Mouse (Mus musculus) heart, postnatal 14 days (tissue): Measurements from ENCODE around the gene Scaf11. TPM values are rescaled to one million over a fixed set of nuclear protein-coding genes. Genes with fewer than 3 reads are reported as not detected.
"Not testable (repeated sequence)": the region's sequence is repeated elsewhere in the genome, so short reads cannot be mapped to it uniquely, and the experiment has no call there.

Experiments used
- DNase-seq, 2 experiments: peaks; one replicate each; pipeline ENCODE4 v3.0.0; 2021 to 2022
- intact Hi-C: fragments of 180-260 bp; cut with DNase I; formaldehyde crosslinking; loops from one replicate; pipeline ENCODE4 v1.15.1; 2025
- total RNA-seq, 2 experiments: library from RNA; stranded (reverse); gene quantifications; 2 replicates each; pipeline ENCODE4 v1.2.3; 2021

Scaf11 gene
- total RNA-seq, 2 experiments from 2014 or later, result 48.8 to 49.6 TPM

DNA sequence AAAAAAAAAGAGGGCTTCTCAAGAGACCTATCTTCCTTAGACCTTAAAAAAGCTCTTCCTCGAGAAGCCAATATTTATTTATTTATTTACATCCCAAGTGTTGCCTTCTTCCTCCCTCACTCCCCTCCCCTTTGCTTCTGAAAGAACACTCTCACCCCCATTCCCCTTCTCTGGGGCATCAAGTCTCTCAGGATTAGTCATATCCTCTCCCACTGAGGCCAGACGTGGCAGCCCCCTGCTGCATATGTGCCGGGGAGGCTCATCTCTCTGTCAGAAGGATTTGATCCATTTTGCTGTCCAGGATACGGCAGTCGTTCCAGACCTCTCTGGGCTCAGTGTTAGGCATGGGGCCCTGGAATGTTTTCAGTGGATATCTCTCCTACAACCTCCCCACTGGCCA is 7.2 kb upstream of the Scaf11 start:
- intact Hi-C loops, result no loop called here
- DNase-seq, result no peak

DNA sequence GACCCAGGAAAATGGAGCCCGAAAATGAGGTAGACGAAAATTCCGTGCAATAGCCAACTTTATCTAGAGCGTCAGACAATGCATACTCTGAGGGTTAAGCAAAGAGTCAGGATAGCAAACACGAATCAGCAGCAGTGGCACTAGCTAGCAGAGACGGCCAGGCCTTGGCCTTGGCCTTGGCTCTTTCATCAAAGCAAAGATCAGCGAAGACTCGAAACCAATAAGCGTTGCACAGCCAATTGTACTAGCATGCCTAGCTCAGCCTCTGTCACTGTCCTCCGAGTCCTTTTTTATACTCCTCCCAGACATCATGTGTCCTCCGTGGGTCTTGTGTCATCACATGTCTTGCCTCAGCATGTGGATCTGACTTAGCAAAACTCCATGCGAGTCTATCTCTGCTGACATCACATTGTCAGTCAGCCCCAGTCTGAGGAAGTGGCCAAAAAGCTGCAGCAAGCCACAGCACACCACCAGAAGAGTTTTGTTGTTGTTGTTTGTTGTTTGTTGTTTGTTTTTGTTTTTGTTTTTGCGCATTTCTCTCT is 5.8 kb upstream of the Scaf11 start:
- DNase-seq, result no peak
- intact Hi-C loops, result no loop called here

DNA sequence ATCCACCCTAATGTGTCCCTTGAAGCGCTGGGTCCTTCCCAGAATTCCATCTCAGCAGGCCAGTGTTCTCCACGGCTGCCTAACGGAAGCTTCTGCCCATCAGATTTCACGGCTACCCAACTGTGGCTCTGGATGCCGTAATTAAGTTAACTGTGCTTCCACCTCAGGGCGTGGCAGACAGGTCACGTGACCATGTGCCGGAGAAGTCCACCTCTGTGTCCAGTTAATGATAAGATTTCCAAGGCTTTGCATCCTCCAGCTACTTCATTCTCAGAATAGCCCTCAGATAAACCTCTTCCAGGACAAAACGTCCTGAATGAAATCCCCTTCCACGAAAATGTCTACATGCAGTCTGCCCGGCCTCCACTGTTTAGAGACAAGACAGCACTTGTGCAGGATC is 4.4 kb upstream of the Scaf11 start:
- DNase-seq, result peak; percentile 13 to 16
- intact Hi-C loops, result no loop called here

DNA sequence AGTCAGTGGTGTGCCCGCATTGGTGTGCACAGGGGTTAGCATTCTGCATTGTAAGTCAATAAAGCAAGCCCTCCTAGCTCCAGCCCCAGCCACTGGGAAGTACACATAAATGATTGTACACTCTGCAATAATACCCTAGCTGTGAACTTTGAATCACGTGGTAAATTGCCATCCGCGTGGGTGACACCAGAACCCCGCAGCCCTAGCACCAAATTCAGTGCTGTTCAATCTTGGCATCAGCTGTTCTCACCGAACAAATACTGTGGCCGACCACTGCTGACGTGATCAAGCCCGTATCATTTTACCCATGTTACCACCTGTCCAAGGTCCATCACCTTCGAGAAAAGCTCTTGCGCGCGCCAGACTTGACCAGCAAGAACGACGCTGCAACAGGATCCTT is 3.2 kb upstream of the Scaf11 start:
- intact Hi-C loops, result loop anchor here (5.0 kb wide), 1 partner anchor 177 kb away; the partner anchor contains the start of gene Arid2
- DNase-seq, result no peak

DNA sequence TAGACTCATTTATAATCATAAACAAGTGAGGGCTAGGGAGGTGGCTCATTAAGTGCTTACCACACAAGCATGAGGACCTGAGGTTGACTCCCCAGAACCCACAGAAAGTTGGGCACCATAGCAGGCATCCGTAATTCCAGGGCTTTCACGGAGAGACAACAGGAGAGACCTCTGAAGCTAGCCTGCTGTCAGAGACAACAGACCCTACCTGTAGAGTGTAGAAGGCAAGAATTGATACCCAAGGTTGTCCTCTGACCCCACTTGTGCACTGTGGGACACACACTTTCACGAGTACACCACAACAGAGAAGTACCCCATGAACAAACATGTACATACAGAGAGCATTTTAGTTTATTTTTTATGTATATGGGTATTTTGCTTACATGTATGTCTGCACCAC is 2.0 kb upstream of the Scaf11 start:
- no peak for DNase-seq

DNA sequence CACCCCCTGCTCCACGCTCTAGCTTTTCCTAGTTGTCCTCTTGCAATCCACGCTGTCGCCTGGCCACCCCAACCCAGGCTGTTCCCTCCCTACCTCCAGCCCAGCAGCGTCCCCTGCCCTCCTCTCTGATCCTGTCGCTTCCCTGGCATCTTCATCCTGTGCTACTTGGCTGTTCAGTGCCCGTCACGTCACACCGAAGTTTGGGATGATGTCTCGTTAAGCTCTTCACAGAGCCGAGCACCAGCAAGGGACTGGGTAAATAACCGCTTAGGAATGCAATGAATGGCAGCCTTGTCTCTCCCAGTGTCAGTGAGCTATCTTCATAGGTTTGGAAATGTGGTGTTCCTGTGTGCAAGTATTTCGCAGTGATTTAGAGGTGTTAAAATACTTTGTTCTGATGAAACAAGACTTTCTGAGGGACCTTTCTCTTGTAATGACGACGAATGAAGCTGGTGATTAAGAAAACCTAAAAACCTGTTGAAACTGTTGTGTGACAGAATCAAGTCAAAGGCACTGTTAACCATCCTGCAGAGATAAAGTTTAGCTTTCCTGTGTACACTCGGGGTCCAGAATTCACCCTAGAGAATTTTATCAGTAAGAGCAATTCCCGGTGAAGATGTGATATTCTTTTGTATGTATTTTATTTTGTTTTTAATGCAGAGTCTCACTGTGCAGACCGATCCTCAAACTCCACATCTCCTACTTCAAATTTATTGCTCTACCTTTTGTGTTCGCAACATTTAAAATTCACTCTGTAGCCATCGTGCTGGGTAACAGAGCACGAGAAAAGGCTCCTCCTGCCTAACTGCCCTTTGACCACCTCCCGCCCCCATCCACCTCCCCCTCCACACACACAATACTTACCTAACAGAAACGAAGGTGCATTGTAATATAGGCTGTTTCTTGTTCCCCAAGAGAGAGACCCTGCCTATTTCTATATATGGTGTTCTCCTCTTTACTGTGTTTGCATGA is 1.2 kb upstream of the Scaf11 start:
- DNase-seq, result no peak
- intact Hi-C loops, result loop anchor here (1.0 to 5.0 kb wide), 2 partner anchors 12 to 175 kb away; partner anchors contain the start of gene Arid2

More for the DNA sequence above, 2.0 kb upstream of the Scaf11 start:
- intact Hi-C loops, result loop anchor here (5.0 kb wide), 1 partner anchor 175 kb away; the partner anchor contains the start of gene Arid2

DNA sequence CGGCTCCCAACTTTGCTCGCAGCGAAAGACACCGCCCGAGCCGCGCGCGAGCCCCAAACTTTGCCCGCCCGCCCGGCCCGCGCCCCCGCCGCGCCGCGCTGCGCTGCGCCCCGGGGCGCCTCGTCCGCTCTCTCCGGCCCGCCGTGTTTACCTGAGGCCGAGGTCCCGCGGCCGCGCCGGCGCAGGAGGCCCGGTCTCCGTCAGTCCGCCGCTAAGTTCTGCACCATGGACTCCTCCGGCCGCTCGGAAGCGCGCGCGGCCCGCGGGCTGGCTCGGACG is 253 bp downstream of the Scaf11 start:
- intact Hi-C loops, result loop anchor here (5.0 kb wide), 1 partner anchor 173 kb away; the partner anchor contains the start of gene Arid2
- DNase-seq, result no peak

DNA sequence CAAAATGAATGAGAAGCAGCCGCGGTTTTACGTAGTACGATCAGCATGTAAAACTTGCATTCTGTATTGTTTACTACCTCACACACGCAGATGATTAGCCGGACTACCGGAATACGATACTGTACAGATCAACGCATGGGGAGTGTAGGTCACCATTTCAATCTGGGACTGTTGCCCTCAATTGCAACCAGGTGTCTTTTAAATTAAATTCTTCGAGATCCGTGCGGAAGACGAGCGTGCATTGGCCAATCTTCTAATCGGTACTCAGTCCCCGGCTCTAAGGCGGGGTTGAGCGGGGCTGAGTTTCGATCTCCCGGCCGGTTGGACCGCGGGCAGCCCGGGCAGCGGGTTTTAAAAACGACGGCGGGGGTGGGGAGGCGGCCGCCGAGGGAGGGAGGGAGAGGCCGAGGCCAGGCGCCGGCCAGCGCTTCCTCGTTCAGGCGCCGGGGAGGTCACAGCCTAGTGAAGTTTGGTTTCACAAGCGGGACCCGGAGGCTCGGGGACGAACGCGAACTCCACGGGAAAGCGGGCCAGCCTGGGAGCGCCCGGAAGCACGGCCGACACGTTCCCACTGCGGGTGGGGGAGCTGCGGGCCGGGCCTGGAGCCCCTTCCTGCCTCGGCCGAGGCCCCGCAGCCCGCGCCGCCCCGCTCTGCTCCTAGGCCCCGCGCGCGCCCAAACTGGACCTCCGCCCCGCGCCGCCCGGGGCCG is 747 bp downstream of the Scaf11 start:
- intact Hi-C loops, result loop anchor here (5.0 kb wide), 1 partner anchor 173 kb away; the partner anchor contains the start of gene Arid2
- peak; percentile 73 to 76 for DNase-seq

DNA sequence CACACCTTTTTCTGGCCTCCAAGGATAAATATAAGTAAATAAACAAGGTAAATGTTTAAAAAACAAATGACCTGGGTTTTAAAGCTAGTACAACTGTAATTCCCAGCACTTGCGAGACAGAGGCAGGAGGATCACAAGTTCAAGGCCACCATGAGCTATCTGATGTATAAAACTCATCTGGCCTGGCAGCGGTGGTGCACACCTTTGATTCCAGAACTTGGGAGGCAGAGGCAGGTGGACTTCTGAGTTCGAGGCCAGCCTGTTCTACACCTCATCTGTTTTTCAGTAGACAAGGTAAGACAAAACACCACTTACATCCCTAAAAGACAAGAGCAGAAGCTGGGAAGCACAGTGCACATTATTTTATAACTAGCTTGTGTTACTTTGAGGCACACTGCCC is 2.4 kb downstream of the Scaf11 start:
- intact Hi-C loops, result no loop called here
- DNase-seq, result no peak

DNA sequence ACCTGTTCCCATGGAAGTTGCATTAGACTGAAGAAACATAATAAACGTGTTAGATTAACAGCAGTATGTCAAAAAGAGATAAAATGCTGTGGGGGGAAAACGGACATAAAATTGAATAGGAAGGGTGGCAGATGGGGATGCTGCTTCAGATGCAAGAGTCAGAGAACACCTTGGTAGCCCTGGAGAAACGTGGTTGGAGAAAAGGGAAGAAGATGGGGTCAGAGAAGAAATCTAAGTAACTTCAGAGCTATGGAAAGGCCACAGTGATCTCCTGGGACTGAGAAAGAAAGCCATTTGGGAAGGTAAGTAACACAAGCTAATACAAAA is 3.3 kb downstream of the Scaf11 start:
- intact Hi-C loops, result no loop called here
- DNase-seq, result no peak

DNA sequence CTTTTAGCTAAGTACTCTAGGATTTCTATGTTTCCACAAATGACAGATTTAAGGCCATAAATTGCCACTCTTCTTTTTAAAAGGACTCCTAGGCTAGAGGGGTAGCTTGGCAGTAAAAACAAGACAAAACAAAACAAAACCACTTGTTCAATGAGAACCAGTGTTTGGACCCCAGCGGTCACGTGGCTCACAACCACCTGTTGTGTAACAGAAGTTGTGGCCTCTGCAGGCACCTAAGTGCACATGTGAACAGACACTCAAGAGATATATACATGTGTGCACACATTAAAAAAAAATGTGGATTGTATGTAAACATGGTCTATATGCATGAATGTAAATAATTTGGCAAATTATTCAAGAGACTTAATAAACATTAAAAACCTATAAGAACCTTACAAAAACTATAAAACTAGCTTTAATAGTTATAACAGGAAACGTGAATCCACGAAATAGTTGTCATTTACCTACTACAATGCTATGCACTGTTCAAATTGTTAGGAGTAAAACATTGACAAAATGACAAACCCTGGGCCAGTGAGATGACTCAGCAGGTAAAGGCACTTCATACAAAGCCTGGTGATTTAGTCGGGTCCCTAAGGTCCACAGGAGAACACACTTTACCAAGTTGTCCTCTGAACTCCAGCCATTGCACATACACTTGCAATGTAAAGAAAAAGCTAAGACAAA is 3.8 kb downstream of the Scaf11 start:
- intact Hi-C loops, result no loop called here
- DNase-seq, result no peak

DNA sequence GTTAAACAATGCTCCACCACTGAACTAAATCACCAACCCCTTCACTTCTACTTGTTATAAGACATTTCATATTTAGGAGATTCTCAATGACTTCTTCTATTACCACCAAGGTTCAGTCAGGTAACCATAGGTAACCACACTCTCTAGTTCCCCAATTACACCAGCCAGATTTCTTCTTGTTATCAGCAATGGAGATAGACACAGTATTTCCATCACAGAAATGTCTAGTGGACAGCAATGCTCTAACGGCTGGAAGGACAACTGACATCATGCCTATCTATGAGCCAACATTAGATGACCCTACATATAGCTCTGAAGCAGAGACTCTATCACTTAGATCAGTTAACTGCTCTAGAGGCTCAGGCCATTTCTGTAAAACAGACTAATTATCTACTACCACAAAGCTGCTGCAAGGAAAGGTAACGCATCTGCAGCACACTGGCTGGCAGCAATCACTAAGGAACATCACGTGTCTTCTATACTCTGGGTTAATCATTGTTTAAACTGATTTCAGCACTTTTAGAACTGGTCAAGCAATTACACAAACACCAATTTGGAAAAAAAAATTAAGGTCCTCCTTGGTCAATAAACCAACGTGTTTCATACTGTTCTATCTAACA is 4.9 kb downstream of the Scaf11 start:
- intact Hi-C loops, result no loop called here

DNA sequence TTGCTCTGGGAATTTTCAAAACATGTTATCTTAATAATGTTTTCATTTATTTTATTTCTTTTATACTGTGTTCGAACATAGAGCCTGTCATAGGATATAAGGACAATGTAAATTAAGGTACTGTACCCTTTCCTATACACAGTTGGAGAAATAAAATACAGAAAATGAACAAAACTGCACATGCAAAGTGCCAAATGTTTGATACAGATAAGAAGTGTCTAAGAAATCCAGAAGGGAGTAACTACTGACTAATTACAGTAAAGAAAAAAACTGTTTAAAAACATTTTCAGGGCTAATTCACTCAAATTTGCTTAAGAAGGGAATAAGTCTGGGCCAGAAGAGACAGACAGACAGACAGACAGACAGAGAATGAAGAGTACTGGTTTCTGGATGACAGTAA is 7.3 kb downstream of the Scaf11 start:
- no peak for DNase-seq
- intact Hi-C loops, result no loop called here

More for the DNA sequence above, 4.9 kb downstream of the Scaf11 start:
- DNase-seq, result no peak

DNA sequence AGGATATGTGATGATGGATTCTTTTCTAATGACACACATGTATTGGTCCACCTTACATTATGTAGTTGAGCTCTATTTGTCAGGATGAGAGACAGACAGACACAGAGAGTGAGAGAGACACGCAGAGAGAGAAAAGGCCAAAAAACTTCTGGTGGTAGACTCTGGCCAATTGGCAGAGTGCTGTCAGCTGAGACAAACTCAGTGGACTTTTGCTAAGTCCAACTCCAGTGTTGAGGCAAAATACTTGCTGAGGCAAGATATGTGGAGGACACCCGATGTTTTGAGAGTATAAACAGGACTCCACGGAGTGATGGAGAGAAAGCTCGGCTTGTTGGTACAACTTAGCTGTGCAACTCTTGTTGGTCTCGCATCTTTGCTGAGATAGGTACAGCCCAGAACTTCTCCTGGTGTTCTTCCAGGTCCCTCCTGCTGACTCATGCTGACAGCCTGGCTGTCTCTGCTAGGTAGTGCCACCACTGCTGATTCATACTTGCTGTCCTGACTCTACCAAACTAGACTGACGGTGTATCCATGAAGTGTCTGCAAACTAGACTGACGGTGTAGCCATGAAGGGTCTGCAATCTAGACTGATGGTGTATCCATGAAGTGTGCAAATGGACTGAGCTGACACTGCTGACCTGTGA is 11.9 kb downstream of the Scaf11 start:
- DNase-seq, result no peak
- intact Hi-C loops, result no loop called here

DNA sequence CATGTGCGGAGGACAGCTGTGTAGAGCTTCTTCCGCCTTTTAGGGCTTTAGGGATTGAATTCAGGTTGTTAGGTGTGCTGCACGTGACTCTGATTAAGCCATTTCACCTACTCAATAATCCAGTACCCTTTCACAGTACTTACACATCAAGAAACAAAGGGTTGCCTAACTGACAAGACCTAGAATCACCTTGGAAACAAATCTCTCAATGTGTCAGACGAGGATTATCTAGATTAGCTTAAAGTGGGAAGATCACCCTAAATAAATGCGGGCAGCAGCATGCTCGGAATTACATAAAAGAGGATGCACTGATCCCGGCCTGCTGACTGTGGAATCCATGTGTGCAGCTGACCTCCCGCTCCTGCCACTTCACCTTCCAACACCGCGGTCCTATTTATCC is 13.9 kb downstream of the Scaf11 start:
- no peak for DNase-seq

DNA sequence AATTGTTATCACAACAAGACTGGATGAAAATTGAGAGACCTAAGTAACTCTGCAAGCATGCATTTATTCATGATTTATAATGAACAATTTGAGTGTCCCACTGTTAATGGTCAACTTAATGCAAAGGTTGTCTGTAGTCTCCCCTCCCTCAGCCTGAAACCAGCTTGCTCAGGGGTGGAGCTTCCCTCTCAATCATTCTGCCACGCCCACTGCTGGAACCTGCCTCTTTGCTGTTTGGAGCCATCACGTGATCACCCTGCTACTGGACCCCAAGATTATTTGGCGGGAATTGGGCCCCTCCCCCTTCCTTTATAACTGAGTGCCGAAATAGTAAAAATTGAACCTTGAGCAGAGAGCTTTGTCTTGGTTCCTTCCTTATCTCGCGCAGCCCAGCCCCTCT is 19.2 kb downstream of the Scaf11 start:
- intact Hi-C loops, DNase-seq: not testable (repeated sequence)

More for the DNA sequence above, 13.9 kb downstream of the Scaf11 start:
- intact Hi-C loops, result no loop called here

DNA sequence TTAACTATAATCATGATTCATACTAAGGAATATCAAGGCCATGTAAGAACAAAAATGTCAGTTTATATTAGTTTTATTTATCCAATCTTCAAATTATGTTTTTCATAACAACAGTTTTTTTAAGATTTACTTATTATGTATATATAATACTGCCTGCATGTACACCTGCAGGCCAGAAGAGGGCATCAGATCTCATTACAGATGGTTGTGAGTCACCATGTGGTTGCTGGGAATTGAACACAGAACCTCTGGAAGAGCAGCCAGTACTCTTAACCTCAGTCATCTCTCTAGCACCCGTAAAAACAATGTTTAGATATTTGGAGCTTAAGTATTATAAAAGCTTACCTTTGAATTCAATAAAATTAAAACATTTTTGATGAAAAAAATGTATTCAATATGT is 26.4 kb downstream of the Scaf11 start:
- intact Hi-C loops, result no loop called here
- no peak for DNase-seq

DNA sequence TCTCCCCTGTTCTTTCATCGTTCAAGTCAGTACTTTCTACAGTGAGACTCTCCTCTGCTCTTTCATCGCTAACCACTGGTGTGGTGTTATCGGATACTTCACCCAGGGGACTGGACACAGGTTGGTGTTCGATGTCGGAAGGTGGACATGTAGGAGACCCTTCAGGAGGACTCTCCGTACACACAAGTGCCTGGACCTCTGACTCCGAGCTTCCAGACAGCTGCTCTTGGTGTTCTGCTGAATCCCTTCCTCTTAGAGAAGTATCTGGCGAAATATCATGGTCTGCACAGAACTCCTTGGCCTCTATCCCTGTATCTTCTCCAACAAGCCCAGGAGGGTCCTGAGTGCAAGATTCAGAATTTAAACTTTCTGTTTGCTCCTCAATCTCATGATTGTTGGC is 40.7 kb downstream of the Scaf11 start:
- no peak for DNase-seq
- intact Hi-C loops, result no loop called here

DNA sequence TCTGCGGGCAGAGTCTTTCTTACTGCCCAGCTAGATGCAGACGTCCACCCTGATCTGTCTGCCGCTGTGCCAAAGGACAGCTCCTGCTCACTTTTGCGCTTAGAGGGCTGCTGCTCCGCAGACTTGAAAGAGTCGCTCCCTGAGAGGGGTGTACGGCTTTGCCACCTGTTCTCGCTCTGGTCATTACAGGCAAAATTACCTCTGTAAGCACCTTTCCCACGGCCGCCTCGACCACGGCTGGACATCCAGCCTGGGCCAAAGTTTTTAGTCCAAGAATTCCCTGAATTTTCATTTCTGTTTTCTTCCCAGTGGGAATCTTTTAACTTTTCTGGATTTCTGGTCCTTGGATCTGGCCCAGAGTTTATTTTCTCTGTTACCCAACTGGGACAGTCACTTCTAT is 42.5 kb downstream of the Scaf11 start:
- intact Hi-C loops, result no loop called here

DNA sequence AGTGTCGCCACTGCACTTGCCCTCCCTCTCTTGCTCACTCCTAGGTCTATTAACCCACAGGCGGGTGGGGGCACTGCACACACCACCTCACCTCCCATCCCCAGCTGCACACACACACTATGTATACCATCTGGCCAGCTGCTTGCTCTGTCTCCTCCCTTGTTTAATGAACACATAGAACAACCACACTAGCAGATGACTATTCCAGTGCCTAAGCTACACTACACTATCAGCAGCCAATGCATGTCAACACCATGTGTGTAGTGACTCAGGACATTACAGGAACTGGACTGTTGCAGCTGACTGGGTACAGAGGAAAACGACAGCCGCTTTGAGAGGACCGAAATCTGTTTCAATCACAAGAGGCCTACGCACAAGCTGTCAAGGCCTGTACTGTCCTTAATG is 51.9 kb downstream of the Scaf11 start:
- no peak for DNase-seq
- intact Hi-C loops, result no loop called here

More for the DNA sequence above, 42.5 kb downstream of the Scaf11 start:
- DNase-seq, result no peak
